Mouse (Mus musculus) telencephalon, adult 2 months (tissue): ENCODE measurements at regions not wholly inside any gene's neighbourhood (a gene's known extent, or its start where the extent isn't known, plus 50 kb on each side); places are given as distances from the start of the nearest gene placed in this dataset.

Source experiments
- DNase-seq: peaks from one replicate; pipeline ENCODE4 v3.0.0-alpha.2; 2011; ENCODE audit warnings: low read depth, low spot score

DNA sequence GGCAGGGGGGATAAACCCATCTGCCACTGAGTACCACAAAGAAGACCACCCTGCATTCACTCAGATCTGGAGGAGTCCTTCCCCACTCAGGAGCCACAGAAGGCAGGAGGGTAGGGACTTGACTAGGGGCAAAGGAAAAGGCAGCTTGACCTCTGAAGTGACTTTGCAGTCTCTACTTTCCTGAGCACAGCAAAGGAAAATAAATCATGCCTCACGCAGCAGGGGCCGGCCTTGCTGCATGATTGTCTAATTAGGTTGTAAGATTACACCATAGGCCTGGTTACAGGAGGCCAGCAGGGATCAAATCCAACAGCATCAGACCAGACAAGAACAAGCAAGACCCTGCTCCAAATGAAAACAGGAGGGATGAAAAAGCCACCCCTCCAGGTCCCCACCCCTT lies 180.0 kb downstream of the Gm12728 start:
- DNase-seq = no peak

DNA sequence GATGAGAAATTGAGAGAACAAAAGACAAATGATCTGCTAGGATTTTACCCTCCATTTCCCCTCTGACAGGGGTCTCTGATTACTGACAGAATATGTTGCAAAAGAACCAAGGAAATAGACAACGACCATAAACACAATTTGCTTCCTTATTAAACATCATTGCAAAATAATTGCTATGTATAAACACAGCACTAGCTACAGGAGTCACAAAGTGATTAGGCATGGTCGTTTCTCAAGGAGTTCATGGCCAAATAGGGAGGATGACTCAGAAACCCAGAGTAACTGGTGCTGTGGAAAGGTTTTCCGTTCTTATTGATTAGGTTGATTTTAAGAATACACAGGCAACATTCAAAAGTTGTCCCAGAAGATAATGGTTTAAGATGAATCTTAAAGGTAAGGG lies 180.4 kb downstream of the Gm12728 start:
- DNase-seq = no peak

- no peak for DNase-seq
These were observed 183.1 kb downstream of the Gm12728 start for GRCm38 (mm10) chr4:105972736-105973135.

DNA sequence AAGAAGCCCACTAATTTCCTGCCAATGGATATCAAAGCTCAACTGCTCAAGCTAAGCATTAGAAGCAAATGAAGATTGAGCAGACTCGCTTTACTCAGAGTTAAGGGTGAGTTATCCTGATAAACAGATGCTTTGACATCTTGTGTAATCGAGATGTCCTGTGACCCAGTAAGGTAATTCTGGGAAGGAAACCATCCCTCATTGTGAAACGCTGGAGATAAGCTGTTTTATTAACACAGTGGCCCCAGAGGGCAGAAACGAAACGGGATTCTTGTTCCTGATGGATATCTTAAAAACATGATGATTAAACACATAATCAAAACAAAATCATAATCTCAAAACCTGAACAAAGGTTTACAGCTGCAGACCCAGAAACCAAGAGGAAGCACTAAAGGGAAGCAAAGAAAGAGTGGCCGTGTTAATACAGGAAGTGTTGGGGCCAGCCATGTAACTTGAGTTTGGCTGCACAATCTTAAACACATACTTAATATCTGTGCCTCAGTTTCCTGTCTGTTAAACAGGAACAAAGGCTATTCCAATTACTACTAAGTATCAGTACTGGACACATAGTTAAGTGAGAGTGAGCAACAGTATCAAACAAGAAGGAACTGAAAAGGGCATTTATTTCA lies 184.2 kb downstream of the Gm12728 start:
- no peak for DNase-seq

- no peak for DNase-seq
These were observed 185.3 kb downstream of the Gm12728 start for GRCm38 (mm10) chr4:105974948-105975347.

DNA sequence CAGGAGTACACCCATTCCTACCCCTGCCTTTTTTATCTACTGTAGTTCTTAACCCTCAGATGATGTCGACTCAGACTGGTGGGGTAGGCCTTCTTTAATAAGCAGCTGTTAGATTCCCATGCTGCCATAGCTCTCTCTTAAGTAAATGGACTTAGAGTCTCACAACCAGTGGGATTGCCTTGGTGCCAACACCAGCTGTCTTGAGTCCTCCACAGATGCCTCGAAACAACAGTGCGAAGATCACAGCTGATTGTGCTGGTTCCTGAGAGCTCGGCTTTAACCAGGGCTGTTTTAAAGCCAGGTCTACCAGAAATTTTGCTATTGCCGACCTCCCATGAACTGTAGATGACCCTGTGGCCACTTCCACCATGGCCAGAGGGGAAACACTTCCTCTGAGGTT lies 189.4 kb downstream of the Gm12728 start:
- DNase-seq = no peak

DNA sequence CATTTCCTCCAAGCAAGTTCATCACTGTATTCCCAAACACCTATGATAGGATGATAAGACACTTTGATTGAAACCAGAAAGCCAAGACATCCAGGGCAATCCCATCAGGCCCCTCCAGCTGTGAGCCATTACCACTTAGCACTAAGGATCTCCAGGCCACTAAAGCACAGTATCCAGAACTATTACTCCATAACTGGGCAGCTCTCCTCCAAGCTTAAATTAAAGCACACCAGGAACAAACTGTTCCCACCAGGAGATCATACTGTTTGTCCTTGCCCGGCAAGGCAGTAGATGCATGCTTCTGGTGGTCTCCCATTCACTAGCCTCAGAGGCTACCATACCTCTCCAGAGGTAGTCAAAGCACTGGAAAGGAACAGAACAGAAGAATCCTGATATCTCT lies 193.3 kb downstream of the Gm12728 start:
- DNase-seq = no peak

- DNase-seq = no peak
These were observed 198.4 kb downstream of the Gm12728 start for GRCm38 (mm10) chr4:105987963-105988602.

DNA sequence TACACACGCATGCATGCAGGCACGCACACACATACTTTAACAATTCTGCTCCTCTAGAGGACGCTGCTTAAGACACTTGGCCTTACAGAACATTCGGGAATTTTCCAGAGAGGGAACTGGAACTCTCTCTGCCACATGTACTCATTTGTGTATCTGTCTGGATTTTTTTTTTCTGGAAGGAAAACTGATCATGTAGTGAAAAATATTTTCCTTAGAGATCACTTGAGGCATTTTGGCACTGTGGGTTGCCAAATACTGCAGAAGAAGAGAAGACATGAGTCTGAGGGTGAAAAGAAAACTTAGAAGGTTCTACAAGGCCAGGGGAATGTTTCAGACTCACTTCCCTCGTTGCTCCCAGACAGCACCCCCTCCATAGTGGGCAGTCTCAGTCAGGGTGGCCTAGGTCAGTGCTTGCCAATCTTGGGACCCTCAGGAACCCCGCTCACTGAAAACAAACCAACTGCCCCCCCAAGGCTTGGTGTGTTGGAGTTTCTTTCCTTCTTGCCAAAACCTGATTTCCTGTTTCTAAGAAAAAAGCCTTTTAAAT lies 203.0 kb downstream of the Gm12728 start:
- DNase-seq = no peak

DNA sequence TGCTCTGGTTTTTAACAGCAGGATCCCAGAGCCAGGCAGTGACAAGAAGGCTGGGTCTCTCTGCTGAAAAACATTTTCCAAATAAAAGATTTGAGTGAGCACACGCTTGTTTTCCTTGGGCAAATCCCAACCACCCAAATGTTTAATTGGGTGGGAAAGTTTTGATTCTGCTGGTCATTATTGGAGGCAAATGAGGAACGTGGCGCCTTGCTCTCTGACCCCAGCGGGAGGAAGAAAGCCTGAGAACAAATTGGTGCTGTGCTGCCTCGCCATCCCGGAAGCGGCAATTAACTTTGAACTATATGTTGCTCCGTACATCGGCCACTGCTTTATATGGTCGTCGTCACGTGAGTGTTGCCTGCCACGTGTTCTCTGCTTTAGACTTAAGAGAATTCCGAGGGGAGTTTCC lies 204.7 kb downstream of the Gm12728 start:
- DNase-seq = no peak

- no peak for DNase-seq
These were observed 206.4 kb downstream of the Gm12728 start for GRCm38 (mm10) chr4:105996060-105996459.

GRCm38 (mm10) chr4:105996893-105997630 lies 207.4 kb downstream of the Gm12728 start:
- DNase-seq = no peak

DNA sequence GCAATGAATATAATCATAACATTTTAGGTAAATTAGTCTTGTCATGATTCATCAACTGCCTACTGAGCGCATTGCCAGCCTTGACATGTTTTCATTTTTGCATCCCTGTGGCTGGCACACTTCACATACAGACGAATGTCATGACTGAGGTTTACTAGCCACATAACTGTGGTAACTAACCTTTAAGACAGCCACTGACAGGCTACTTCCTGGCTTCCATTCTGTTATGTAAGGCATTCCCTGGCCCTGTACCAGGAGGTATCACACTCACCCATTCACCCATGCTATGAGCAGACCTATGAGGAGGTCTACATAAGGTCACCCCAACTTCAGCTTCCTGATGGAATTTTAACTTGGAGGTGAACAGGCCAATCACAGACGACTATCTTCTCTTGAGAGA lies 212.8 kb downstream of the Gm12728 start:
- no peak for DNase-seq

DNA sequence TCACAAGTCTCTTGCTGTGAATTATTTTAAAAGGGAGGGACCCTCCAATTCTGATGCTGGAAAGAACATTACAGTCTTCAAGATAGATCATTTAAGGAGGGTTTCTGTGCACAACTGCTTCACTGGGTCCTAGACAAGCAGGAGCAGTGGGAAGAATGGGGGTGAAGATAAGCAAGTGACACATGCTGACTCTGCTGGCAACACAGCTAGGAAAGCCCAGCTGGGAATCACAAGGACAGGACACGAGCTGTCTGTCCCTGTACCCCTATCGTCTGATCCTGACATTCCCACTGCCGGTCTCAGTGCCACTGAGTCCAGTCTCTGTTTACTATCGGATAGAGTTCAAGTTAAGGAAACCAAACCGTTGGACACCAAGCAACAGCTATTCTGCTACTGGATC lies 216.3 kb downstream of the Gm12728 start:
- no peak for DNase-seq

GRCm38 (mm10) chr4:106007334-106008190 lies 217.9 kb downstream of the Gm12728 start:
- peak; percentile 54 for DNase-seq

DNA sequence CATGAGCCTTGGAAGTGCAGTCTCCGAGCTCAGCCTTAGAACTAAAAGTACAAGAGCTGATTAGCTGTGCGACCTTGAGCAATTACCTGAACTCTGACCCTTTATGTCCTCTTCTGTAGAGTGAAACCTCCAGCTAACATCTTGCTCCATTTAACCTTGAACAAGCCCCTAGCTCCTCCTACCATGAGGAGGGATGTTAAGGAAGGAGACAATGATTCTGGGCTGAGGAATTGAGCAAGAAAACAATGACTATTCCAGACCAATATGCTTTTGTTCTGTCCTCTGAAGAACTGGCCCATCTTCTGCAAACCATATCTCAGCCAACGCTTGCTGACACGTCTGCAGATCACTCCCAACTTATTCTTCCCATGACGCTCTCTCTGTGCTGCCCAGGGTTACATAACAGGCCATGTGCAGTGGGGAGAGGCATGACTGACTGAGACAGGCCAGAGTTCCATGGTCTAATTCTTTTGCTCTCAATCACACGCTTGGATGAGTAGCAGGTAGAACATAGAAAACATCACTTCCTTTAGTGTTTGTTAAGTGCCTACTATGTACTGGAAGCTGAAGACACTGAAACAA lies 227.5 kb downstream of the Gm12728 start:
- DNase-seq = no peak

DNA sequence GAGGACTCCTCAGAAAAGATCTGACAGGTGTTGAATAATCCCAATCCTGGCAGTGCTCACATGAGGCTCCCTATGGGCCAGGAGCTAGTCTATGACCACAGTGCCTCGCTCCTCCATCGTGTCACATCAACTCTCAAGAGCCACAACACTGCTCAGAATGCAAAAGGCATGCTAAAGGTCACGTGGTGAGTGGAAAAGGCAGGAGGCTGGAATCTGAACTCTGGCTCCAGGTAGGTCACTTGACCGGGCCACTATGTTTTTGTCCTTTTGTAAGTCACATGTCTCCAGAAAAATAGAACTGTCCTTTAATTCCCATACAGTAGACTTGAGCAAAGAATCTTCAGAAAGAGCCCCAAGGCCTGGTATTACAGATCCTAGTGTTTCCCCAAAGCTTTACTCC lies 229.3 kb downstream of the Gm12728 start:
- no peak for DNase-seq

DNA sequence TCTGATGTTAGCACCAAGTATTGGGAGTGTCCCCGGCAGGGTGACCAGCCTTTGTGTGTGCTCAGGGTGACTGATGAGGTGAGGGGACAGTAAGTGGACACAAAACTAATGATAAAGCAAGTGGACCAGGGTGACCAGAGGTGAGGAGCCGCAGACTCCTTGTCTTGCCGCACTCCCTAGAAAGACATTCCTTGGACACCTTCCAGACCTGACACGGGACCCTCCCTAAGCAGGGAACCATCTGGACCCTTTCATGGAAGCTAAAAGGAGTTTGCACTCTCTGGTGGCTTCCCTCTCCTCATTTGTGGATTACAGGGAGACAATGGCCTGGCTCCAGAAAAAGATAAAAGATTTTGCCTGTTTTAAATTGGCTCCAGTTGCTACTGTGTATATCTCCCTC lies 230.7 kb downstream of the Gm12728 start:
- no peak for DNase-seq

GRCm38 (mm10) chr4:106024591-106024990 lies 234.9 kb downstream of the Gm12728 start:
- DNase-seq = peak; percentile 18

GRCm38 (mm10) chr4:106025966-106026637 lies 236.4 kb downstream of the Gm12728 start:
- DNase-seq = no peak

- DNase-seq = no peak
These were observed 250.7 kb downstream of the Gm12728 start for GRCm38 (mm10) chr4:106040376-106040775.
